Mouse (Mus musculus): Measurements from ENCODE around the gene Sh3pxd2a.

The Sh3pxd2a gene

DNA sequence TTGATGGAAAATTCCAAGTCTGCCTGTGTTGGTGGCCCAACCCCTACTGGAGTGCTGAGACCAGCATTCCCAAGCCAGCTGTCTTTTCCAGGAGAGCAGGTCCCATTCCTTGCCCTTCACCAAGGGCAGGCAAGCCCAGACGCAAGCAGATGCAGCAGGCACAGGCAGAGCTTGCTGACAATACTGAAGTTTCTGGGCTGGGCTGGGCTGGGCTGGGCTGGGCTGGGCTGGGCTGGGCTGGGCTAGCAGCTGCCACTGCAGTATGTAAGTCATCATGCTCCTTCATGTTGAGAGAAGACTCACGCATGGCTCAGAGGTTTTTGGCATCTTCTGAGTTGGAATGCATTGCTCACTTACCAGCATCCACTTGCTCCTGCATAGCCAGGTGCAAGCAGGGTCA is 27.7 kb upstream of the Sh3pxd2a start:
- no peak for DNase-seq (ENCODE audit: low spot score in 2 of 2)

DNA sequence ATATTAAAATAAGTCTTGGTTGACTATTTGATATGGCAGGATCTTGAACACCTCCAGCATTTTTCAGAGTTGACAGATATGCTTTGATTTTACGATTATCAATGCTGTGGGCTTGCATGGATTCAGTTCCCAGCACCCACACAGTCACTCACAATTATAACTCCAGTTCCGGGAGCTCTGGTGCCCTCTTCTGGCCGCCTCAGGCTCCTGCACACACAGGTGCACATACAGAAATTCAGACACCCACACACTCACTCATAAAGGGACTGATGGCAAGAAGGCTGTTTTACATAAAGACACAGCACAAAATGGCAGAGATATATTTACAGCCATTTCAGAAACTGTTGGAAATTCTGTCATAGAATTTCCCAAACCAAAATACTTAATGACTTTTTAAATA is 25.0 kb upstream of the Sh3pxd2a start:
- no peak for DNase-seq (ENCODE audit: low spot score in 2 of 2)

GRCm38 (mm10) chr19:47488250-47488649 is 24.0 kb upstream of the Sh3pxd2a start:
- no peak for DNase-seq (ENCODE audit: low spot score in 2 of 2)

- no peak for DNase-seq (ENCODE audit: low spot score in 2 of 2)
Measured at GRCm38 (mm10) chr19:47487572-47487971, 23.4 kb upstream of the Sh3pxd2a start.

- no peak for DNase-seq (ENCODE audit: low spot score in 2 of 2)
Measured at GRCm38 (mm10) chr19:47485997-47486566, 21.9 kb upstream of the Sh3pxd2a start.

DNA sequence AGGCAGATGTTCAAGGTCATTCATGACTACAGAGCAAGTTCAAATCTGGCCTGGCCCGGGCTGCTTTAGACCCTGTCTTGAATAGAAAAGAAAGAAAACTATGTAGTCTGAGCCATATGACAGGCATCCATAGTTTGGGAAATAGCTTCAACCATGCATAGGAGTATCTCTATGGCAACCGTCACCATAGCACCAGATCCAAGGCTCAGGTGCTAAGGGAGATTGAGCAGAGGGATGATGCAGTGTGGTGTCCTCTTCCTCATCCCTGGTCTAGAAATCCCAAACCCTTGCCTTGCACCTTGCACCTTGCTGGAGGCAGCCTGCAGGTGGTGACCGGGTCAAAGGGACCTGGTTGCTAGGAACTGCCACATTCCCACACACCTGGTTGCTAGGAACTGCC is 19.9 kb upstream of the Sh3pxd2a start:
- DNase-seq (ENCODE audit: low spot score in 2 of 2) = no peak

- DNase-seq (ENCODE audit: low spot score in 2 of 2) = no peak
Measured at GRCm38 (mm10) chr19:47483346-47483745, 19.1 kb upstream of the Sh3pxd2a start.

- no peak for DNase-seq (ENCODE audit: low spot score in 2 of 2)
Measured at GRCm38 (mm10) chr19:47473453-47473852, 9.3 kb upstream of the Sh3pxd2a start.

GRCm38 (mm10) chr19:47472881-47473400 is 8.7 kb upstream of the Sh3pxd2a start:
- no peak for DNase-seq (ENCODE audit: low spot score in 2 of 2)

DNA sequence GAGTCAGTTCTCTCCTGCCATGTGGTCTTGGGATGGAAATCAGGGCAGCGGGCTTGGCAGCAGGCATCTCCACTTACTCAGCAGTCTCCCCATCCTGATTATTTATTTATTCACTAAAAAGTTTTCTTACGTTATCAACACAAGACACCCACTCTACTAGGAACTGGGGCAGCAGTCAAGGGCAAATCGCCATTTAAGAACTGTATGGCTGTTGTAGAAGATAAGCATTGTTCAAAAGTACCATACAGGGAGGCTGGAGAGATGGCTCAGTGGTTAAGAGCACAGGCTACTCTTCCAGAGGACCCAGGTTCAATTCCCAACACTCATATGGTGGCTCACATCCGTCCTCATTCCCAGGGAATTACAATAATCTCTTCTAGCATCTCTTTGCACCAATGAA is 7.6 kb upstream of the Sh3pxd2a start:
- DNase-seq (ENCODE audit: low spot score in 2 of 2) = no peak

DNA sequence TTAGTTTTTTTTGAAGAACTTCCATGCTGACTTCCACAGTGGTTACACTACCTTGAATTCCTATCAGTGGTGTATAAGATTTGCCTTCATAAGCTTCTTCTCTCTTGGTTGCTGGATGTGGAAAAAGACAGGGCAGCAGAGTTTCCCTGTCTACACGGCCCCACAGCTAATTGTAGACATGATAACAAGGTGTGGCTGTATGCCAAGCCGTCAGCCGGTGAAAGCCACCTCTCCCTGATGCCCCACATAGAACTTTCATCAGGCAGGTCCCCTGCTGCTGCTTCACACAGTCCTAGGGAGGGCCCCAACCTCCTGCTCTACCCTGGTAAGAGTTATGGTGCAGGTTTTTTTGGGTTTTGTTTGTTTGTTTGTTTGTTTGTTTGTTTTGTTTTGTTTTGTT is 4.5 kb upstream of the Sh3pxd2a start:
- DNase-seq (ENCODE audit: low spot score in 2 of 2) = no peak

DNA sequence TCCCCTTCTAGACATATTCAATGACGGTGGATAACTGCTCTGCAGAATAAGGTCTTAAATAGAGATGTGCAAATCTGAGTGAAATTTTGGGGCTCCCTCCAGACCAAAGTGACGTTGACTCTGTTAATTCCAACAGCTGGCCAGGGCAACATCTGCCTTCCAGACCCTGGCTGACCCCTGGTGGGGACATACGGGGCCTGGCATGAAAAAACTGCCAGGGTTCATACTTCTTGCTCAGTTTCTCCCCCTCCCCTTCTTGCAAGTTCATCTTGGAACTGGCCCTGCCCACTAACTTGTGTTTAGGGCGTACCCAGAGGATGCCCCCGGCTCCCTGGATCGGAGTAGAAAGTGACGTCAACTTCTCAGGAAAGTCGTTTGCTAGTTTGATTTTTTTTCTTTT is 2.6 kb upstream of the Sh3pxd2a start:
- no peak for DNase-seq (ENCODE audit: low spot score in 2 of 2)

DNA sequence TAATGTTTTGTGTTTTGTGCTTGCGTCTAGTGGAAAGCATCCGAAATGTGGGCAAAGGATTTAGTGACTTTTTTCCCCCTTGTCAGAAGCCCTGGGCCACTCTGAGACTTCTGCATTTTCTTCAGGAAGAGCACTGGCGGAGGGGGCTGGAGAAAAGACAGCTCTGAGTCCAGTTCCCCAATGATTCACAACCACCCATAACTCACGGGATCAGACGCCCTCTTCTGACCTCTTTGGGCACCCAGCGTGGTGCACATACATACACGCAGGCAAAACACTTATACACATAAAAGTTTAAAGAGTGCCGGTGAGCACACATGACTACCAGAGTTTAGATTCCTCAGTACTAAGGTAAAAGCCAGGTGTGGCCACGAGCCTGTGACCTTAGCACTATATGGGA is 1.3 kb upstream of the Sh3pxd2a start:
- no peak for DNase-seq (ENCODE audit: low spot score in 2 of 2)

GRCm38 (mm10) chr19:47463636-47464303 is 431 bp downstream of the Sh3pxd2a start:
- DNase-seq (ENCODE audit: low spot score in 2 of 2) = peak in 1 of 2 experiments; percentile 81

GRCm38 (mm10) chr19:47463206-47463605 is 995 bp downstream of the Sh3pxd2a start:
- no peak for DNase-seq (ENCODE audit: low spot score in 2 of 2)

GRCm38 (mm10) chr19:47462725-47463124 is 1.5 kb downstream of the Sh3pxd2a start:
- DNase-seq (ENCODE audit: low spot score in 2 of 2) = no peak

GRCm38 (mm10) chr19:47461838-47462237 is 2.4 kb downstream of the Sh3pxd2a start:
- no peak for DNase-seq (ENCODE audit: low spot score in 2 of 2)

- DNase-seq (ENCODE audit: low spot score in 2 of 2) = no peak
Measured at GRCm38 (mm10) chr19:47461386-47461785, 2.8 kb downstream of the Sh3pxd2a start.

- no peak for DNase-seq (ENCODE audit: low spot score in 2 of 2)
Measured at GRCm38 (mm10) chr19:47460120-47460960, 3.9 kb downstream of the Sh3pxd2a start.

- DNase-seq (ENCODE audit: low spot score in 2 of 2) = no peak
Measured at GRCm38 (mm10) chr19:47459214-47459613, 5.0 kb downstream of the Sh3pxd2a start.

DNA sequence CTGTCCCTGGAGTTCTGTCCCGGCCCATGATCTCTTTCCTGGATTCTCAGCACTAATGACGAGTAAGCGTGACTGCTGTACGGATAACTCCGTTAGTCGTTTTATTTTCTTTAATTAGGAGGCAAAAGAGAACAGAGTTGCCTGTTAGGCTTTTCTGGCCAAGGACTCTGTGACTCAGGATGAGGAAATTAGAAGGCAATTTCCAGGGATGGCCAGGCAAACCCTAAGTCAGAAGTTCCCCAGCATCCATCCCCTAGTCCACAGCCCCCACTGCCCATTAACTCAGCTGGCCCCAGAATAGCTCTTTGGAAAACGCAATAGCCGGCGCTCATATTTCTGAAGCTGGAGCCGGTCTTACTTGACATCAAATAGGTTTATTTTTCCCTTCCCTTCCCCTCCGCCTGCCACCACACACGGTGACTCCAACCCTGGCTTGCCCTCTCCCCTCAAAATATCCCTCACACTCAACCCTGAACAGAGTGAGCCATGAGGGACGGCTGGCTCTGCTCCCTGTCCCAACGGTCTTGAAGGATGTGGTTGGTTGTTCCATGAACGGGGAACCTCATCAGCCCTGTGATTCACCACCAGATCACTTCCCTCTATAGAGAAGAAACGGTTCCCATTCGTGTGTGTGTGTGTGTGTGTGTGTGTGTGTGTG is 5.6 kb downstream of the Sh3pxd2a start:
- no peak for DNase-seq (ENCODE audit: low spot score in 2 of 2)

All from natural killer cell, adult 2 months (primary cell).